27 mouse cellular contexts compared by ENCODE assay signal in the genomic region with DNA sequence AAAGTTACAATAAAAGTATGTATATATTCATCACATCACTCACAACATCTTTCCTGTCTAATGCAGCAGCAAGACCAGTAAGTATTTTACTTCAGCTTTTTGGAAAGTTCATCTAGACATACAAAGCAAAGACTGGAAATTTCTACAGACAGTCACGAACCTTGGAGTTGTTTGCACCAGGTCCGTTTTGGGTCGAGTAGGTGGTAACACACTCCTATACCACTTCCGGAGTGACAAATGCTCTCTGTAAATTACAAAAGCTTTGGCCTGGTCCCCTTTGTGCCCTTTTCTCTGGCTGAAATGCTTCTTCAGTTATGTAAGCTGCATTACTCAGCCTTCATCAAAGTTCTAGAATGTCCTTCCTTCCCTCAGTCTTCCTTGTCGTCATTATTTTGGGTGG. TPM values are rescaled to one million over a fixed set of nuclear protein-coding genes. Genes with fewer than 3 reads are reported as not detected.
DNase-seq lines count a peak whose midpoint lies in the region; ATAC-seq lines count a peak whose summit lies in the region.
"Had no signal": no experiment of that assay in that cellular context is flagged by ENCODE, and none has a peak within 500 bp of the region (broad histone marks: within the 10 kb centered on the region; RNA-seq: fewer than 3 reads in every experiment).

No protein-coding gene starts in this region.

- H3K36me3 ChIP-seq in kidney, embryonic 15.5 days: no peaks in the 10 kb centered on the region
- H3K36me3 ChIP-seq in hindbrain, embryonic 14.5 days (replicated peaks; ENCODE audit: control insufficient read depth, insufficient read depth): no peaks in the 10 kb centered on the region
- peaks cover 9% of the 10 kb centered on the region; the same call in 1 of the 2 replicates for H3K36me3 ChIP-seq in neural tube, embryonic 13.5 days
- H3K36me3 ChIP-seq: hindbrain, embryonic 15.5 days; liver, embryonic 15.5 days; midbrain, embryonic 10.5 days had no signal

- DNase-seq in kidney, postnatal 36 days: no peak
- peak; percentile 59 for DNase-seq in adipocyte (ENCODE audit: low spot score)
- no peak for DNase-seq in hindbrain, embryonic 14.5 days (ENCODE audit: low spot score)
- no peak for DNase-seq in cerebellum, adult 8-10 months
- DNase-seq: adrenal gland, adult 2 months; B cell, adult 2 months; cerebellum, adult 2 months; cerebellum, postnatal 25 days; gastrocnemius, postnatal 14 days; heart, postnatal 14 days; kidney, adult 9 months; layer of hippocampus, adult 9-11 months; lung, embryonic 14.5 days; lung, postnatal 14 days had no signal

- no peaks in the 10 kb centered on the region for H3K9me3 ChIP-seq in kidney, embryonic 15.5 days (replicated peaks)
- H3K9me3 ChIP-seq in hindbrain, embryonic 14.5 days (ENCODE audit: control insufficient read depth, low read length): no peaks in the 10 kb centered on the region
- H3K9me3 ChIP-seq in neural tube, embryonic 13.5 days: no peaks in the 10 kb centered on the region
- H3K9me3 ChIP-seq: hindbrain, embryonic 15.5 days; liver, embryonic 15.5 days; midbrain, embryonic 10.5 days had no signal

- peaks cover 29% of the 10 kb centered on the region for H3K27me3 ChIP-seq in kidney, embryonic 15.5 days
- peaks cover 91% of the 10 kb centered on the region for H3K27me3 ChIP-seq in hindbrain, embryonic 14.5 days (ENCODE audit: control insufficient read depth, insufficient read depth, low read length)
- H3K27me3 ChIP-seq in neural tube, embryonic 13.5 days: no peaks in the 10 kb centered on the region; the same call in 1 of the 2 replicates

- H3K4me1 ChIP-seq in kidney, embryonic 15.5 days: peaks cover 38% of the 10 kb centered on the region
- H3K4me1 ChIP-seq in hindbrain, embryonic 14.5 days (replicated peaks; ENCODE audit: control insufficient read depth, insufficient read depth, low read length): peaks cover 21% of the 10 kb centered on the region
- H3K4me1 ChIP-seq in neural tube, embryonic 13.5 days (replicated peaks): peaks cover 52% of the 10 kb centered on the region
- H3K4me1 ChIP-seq: liver, embryonic 15.5 days had no signal

- no peak overlapping the region for H3K27ac ChIP-seq in kidney, embryonic 15.5 days
- no peak overlapping the region for H3K27ac ChIP-seq in hindbrain, embryonic 14.5 days
- H3K27ac ChIP-seq in neural tube, embryonic 13.5 days (replicated peaks): no peak overlapping the region
- H3K27ac ChIP-seq: liver, embryonic 15.5 days; midbrain, embryonic 10.5 days had no signal

- no peak overlapping the region for H3K9ac ChIP-seq in kidney, embryonic 15.5 days
- H3K9ac ChIP-seq in hindbrain, embryonic 14.5 days: no peak overlapping the region
- H3K9ac ChIP-seq in neural tube, embryonic 13.5 days: no peak overlapping the region
- H3K9ac ChIP-seq: liver, embryonic 15.5 days had no signal

- ATAC-seq in kidney, embryonic 15.5 days (replicated peaks; ENCODE audit: low FRiP score): no peak
- no peak for ATAC-seq in hindbrain, embryonic 14.5 days (ENCODE audit: low FRiP score)
- ATAC-seq in neural tube, embryonic 13.5 days (ENCODE audit: low read depth): no peak
- ATAC-seq: forebrain, embryonic 14.5 days had no signal

- H3K4me2 ChIP-seq in kidney, embryonic 15.5 days: peak overlapping the region; percentile 83; the same call in 1 of the 2 replicates
- H3K4me2 ChIP-seq in hindbrain, embryonic 14.5 days (replicated peaks): peak overlapping the region; percentile 64; the same call in 1 of the 2 replicates
- peak overlapping the region; percentile 69; the same call in 1 of the 2 replicates for H3K4me2 ChIP-seq in neural tube, embryonic 13.5 days
- H3K4me2 ChIP-seq: liver, embryonic 15.5 days had no signal

- 28% methylated on average over 5 of the region's 5 CpGs for WGBS in kidney, embryonic 15.5 days
- 18% methylated on average over 5 of the region's 5 CpGs for WGBS in hindbrain, embryonic 14.5 days
- WGBS in neural tube, embryonic 13.5 days: 28% methylated on average over 5 of the region's 5 CpGs

- H3K4me3 ChIP-seq in kidney, embryonic 15.5 days (replicated peaks): no peak overlapping the region
- no peak overlapping the region for H3K4me3 ChIP-seq in hindbrain, embryonic 14.5 days (replicated peaks; ENCODE audit: low read length)
- H3K4me3 ChIP-seq in neural tube, embryonic 13.5 days: no peak overlapping the region
- H3K4me3 ChIP-seq: liver, embryonic 15.5 days; myocyte had no signal

RNA-seq across cellular contexts. Expression of gene Hoxd1, which starts 9.1 kb away (rescaled TPM):
- 1.2 and 1.5 TPM in 2 replicates for polyA plus RNA-seq in kidney, embryonic 15.5 days (2015; fragmentation: Nextera tagmentation; extraction: Ambion mirVana)
- polyA plus RNA-seq in hindbrain, embryonic 14.5 days (2014; fragmentation: Nextera tagmentation; extraction: Ambion mirVana): 0.64 and 0.76 TPM in 2 replicates
- polyA plus RNA-seq in neural tube, embryonic 13.5 days (2015; fragmentation: Nextera tagmentation; extraction: Ambion mirVana): 6.4 and 9.0 TPM in 2 replicates
- polyA plus RNA-seq: adrenal gland, adult 2 months; forebrain, embryonic 14.5 days; heart, embryonic 14.5 days; large intestine, adult 2 months; liver, adult 2 months; midbrain, embryonic 10.5 days; midbrain, postnatal 0 days; myocyte had no signal

RNA-seq across cellular contexts. Expression of gene Gm28230, which starts 27.2 kb away (rescaled TPM):
- polyA plus RNA-seq in kidney, embryonic 15.5 days (2015; fragmentation: Nextera tagmentation; extraction: Ambion mirVana): 1.7 and 2.3 TPM in 2 replicates
- 0.82 and 1.3 TPM in 2 replicates for polyA plus RNA-seq in hindbrain, embryonic 14.5 days (2014; fragmentation: Nextera tagmentation; extraction: Ambion mirVana)
- polyA plus RNA-seq in neural tube, embryonic 13.5 days (2015; fragmentation: Nextera tagmentation; extraction: Ambion mirVana): 2.2 and 2.4 TPM in 2 replicates
- polyA plus RNA-seq: embryonic facial prominence, embryonic 11.5 days; forebrain, embryonic 14.5 days; heart, embryonic 14.5 days; intestine, embryonic 16.5 days; liver, adult 2 months; liver, embryonic 15.5 days; lung, embryonic 14.5 days; midbrain, embryonic 10.5 days; midbrain, postnatal 0 days; myocyte had no signal

RNA-seq across cellular contexts. Expression of gene Hoxd4, which starts 42.0 kb away (rescaled TPM):
- 5.6 and 5.8 TPM in 2 replicates for polyA plus RNA-seq in kidney, embryonic 15.5 days (2015; fragmentation: Nextera tagmentation; extraction: Ambion mirVana)
- polyA plus RNA-seq in hindbrain, embryonic 14.5 days (2014; fragmentation: Nextera tagmentation; extraction: Ambion mirVana): 3.1 and 4.3 TPM in 2 replicates
- 6.9 and 7.2 TPM in 2 replicates for polyA plus RNA-seq in neural tube, embryonic 13.5 days (2015; fragmentation: Nextera tagmentation; extraction: Ambion mirVana)
- polyA plus RNA-seq: forebrain, embryonic 14.5 days; liver, embryonic 15.5 days; lung, embryonic 14.5 days; midbrain, embryonic 10.5 days; midbrain, postnatal 0 days; myocyte had no signal

RNA-seq across cellular contexts. Expression of gene Hoxd3, which starts 42.0 kb away (rescaled TPM):
- 15.2 and 15.9 TPM in 2 replicates for polyA plus RNA-seq in kidney, embryonic 15.5 days (2015; fragmentation: Nextera tagmentation; extraction: Ambion mirVana)
- 44.9 and 55.1 TPM in 2 replicates for polyA plus RNA-seq in hindbrain, embryonic 14.5 days (2014; fragmentation: Nextera tagmentation; extraction: Ambion mirVana)
- 24.2 and 33.8 TPM in 2 replicates for polyA plus RNA-seq in neural tube, embryonic 13.5 days (2015; fragmentation: Nextera tagmentation; extraction: Ambion mirVana)
- polyA plus RNA-seq: forebrain, embryonic 14.5 days; liver, adult 2 months; liver, embryonic 15.5 days; lung, embryonic 14.5 days; midbrain, postnatal 0 days; myocyte had no signal

RNA-seq across cellular contexts. Expression of gene Hoxd8, which starts 49.3 kb away (rescaled TPM):
- polyA plus RNA-seq in kidney, embryonic 15.5 days (2015; fragmentation: Nextera tagmentation; extraction: Ambion mirVana): 36.4 and 40.8 TPM in 2 replicates
- 2.1 and 3.3 TPM in 2 replicates for polyA plus RNA-seq in hindbrain, embryonic 14.5 days (2014; fragmentation: Nextera tagmentation; extraction: Ambion mirVana)
- 17.4 and 22.8 TPM in 2 replicates for polyA plus RNA-seq in neural tube, embryonic 13.5 days (2015; fragmentation: Nextera tagmentation; extraction: Ambion mirVana)
- polyA plus RNA-seq: cerebellum, adult 2 months; midbrain, embryonic 10.5 days; midbrain, postnatal 0 days; myocyte had no signal
